Mouse (Mus musculus) ES-E14 (cell line): ENCODE measurements around the gene Pgap3. TPM values are rescaled to one million over a fixed set of nuclear protein-coding genes. Genes with fewer than 3 reads are reported as not detected.

ENCODE experiments used
- DNase-seq: peaks from one replicate; pipeline ENCODE4 v3.0.0-alpha.2; 2013; ENCODE audit warnings: low read depth, low spot score
- H3K27ac ChIP-seq: 2 replicates; pipeline ENCODE4 v1.5.1; 2012; ENCODE audit warnings: low read depth, mild to moderate bottlenecking, low read length, moderate library complexity, mixed read lengths; ENCODE audit not compliant: poor library complexity, insufficient read depth, severe bottlenecking
- H3K36me3 ChIP-seq: 2 replicates; pipeline ENCODE4 v1.6.1; 2012; ENCODE audit warnings: mild to moderate bottlenecking, low read length, moderate library complexity, mixed read lengths; ENCODE audit not compliant: control insufficient read depth, poor library complexity, insufficient read depth, severe bottlenecking
- H3K4me1 ChIP-seq, 2 experiments: fragments of 150-350 bp in 1 of 2; sonication (generic) in 1 of 2; 2 replicates each; pipeline ENCODE4 v1.6.1; 2012; ENCODE audit warnings: low read length in 2 of 2, mild to moderate bottlenecking in 1 of 2, mixed read lengths in 1 of 2; ENCODE audit not compliant: control insufficient read depth in 2 of 2, insufficient read depth in 2 of 2, poor library complexity in 1 of 2
- H3K4me3 ChIP-seq, 2 experiments: fragments of 150-350 bp in 1 of 2; sonication (generic) in 1 of 2; 2 replicates each; pipeline ENCODE4 v1.5.1; 2012; ENCODE audit warnings: low read length in 2 of 2, low read depth in 1 of 2, mild to moderate bottlenecking in 1 of 2, mixed read lengths in 1 of 2; ENCODE audit not compliant: insufficient read depth in 1 of 2, poor library complexity in 1 of 2, severe bottlenecking in 1 of 2
- H3K9ac ChIP-seq: 2 replicates; pipeline ENCODE4 v1.6.1; 2012; ENCODE audit warnings: low read depth, mild to moderate bottlenecking, low read length, mixed read lengths; ENCODE audit not compliant: poor library complexity, insufficient read depth, severe bottlenecking
- H3K9me3 ChIP-seq: fragments of 150-350 bp; sonication (generic); 2 replicates; pipeline ENCODE4 v1.6.1; 2012; ENCODE audit warnings: low read depth, mild to moderate bottlenecking, low read length; ENCODE audit not compliant: control insufficient read depth, insufficient read depth
- CHD2 ChIP-seq: IDR thresholded peaks from 2 replicates; pipeline ENCODE4 v1.6.1; 2014; ENCODE audit warnings: mild to moderate bottlenecking, low read depth, low read length, inconsistent platforms
- HCFC1 ChIP-seq: IDR thresholded peaks from 2 replicates; pipeline ENCODE4 v1.6.1; 2012; ENCODE audit warnings: low read length, inconsistent platforms, borderline replicate concordance; ENCODE audit not compliant: insufficient read depth
- MAFK ChIP-seq: IDR thresholded peaks from 2 replicates; pipeline ENCODE4 v1.6.1; 2014; ENCODE audit warnings: mild to moderate bottlenecking, low read depth, low read length, inconsistent platforms; ENCODE audit not compliant: insufficient read depth
- ZC3H11A ChIP-seq: IDR thresholded peaks from 2 replicates; pipeline ENCODE4 v1.6.1; 2012; ENCODE audit warnings: low read depth, mild to moderate bottlenecking, inconsistent platforms, low read length, borderline replicate concordance
- ZNF384 ChIP-seq: IDR thresholded peaks from 2 replicates; pipeline ENCODE4 v1.6.1; 2012; ENCODE audit warnings: low read depth, low read length, inconsistent platforms
- in situ Hi-C, 2 experiments: fragments of 600-800 bp; cut with MboI; formaldehyde crosslinking; loops; one replicate each; pipeline ENCODE4 v1.15.1; 2025; ENCODE audit warnings: low sequenced_read_pairs in 2 of 2, inconsistent platforms in 1 of 2; ENCODE audit not compliant: unreplicated experiment in 2 of 2
- total RNA-seq: library from RNA; depleted of rRNA; stranded (reverse); fragments of 300-350 nt; gene quantifications from 2 replicates; pipeline ENCODE4 v1.2.3, GENCODE M21; 2012; rRNA removed

The Pgap3 gene
- 7.4 and 10.2 TPM in 2 replicates for total RNA-seq

GRCm38 (mm10) chr11:98400161-98400726, at the start of gene Pgap3:
Gene Pgap3, minus strand, starts transcription at chr11:98400490.
- in situ Hi-C loops, result no loop called here
- TF ChIP-seq ZNF384, result no peak
- TF ChIP-seq MAFK, result no peak
- TF ChIP-seq CHD2, result no peak
- TF ChIP-seq HCFC1, result peak; percentile 60; the same call in 1 of the 2 replicates
- TF ChIP-seq ZC3H11A, result no peak

GRCm38 (mm10) chr11:98449419-98449818, 49.1 kb upstream of the Pgap3 start:
- no peak for DNase-seq
- H3K4me1 ChIP-seq, result peaks cover 9 to 31% of the 10 kb centered on the region in 2 experiments
- in situ Hi-C loops, result no loop called here
- peak overlapping the region; percentile 22 to 38; a peak in 2 of 4 replicates for H3K4me3 ChIP-seq
- no peaks in the 10 kb centered on the region for H3K9me3 ChIP-seq
- no peak overlapping the region for H3K27ac ChIP-seq
- H3K36me3 ChIP-seq, result peaks cover 44% of the 10 kb centered on the region
- TF ChIP-seq ZC3H11A (no peak), CHD2 (no peak), MAFK (no peak), HCFC1 (no peak), ZNF384 (no peak)
- H3K9ac ChIP-seq, result no peak overlapping the region

More at GRCm38 (mm10) chr11:98400161-98400726, at the start of gene Pgap3:
- Histone ChIP-seq H3K9me3 (no peaks in the 10 kb centered on the region), H3K36me3 (no peaks in the 10 kb centered on the region), H3K4me3 (peak within 1 kb of the TSS; percentile 76 to 87), H3K9ac (peak within 1 kb of the TSS; percentile 91), H3K4me1 (peaks cover 0 to 5% of the 10 kb centered on the region in 2 experiments; a peak in 1 of 4 replicates), H3K27ac (peak within 1 kb of the TSS; percentile 88)
- peak; percentile 92 for DNase-seq

GRCm38 (mm10) chr11:98448191-98448790, 48.0 kb upstream of the Pgap3 start:
- peaks cover 9 to 31% of the 10 kb centered on the region in 2 experiments for H3K4me1 ChIP-seq
- TF ChIP-seq ZC3H11A, result no peak
- TF ChIP-seq MAFK, result no peak
- no peak for TF ChIP-seq ZNF384
- TF ChIP-seq CHD2, result no peak
- TF ChIP-seq HCFC1, result no peak
- DNase-seq, result no peak
- H3K9me3 ChIP-seq, result no peaks in the 10 kb centered on the region
- H3K36me3 ChIP-seq, result peaks cover 32% of the 10 kb centered on the region
- H3K27ac ChIP-seq, result peak overlapping the region; percentile 68; the same call in 1 of the 2 replicates
- peak overlapping the region; percentile 61 to 78 for H3K4me3 ChIP-seq
- in situ Hi-C loops, result no loop called here
- H3K9ac ChIP-seq, result peak overlapping the region; percentile 71

- in situ Hi-C loops, result no loop called here
- no peak for TF ChIP-seq HCFC1
- TF ChIP-seq CHD2, result no peak
- no peak for TF ChIP-seq MAFK
- TF ChIP-seq ZC3H11A, result no peak
- TF ChIP-seq ZNF384, result no peak
- peaks cover 24% of the 10 kb centered on the region; the same call in 1 of the 2 replicates for H3K36me3 ChIP-seq
- DNase-seq, result no peak
- peaks cover 9 to 31% of the 10 kb centered on the region in 2 experiments for H3K4me1 ChIP-seq
- H3K4me3 ChIP-seq, result peak overlapping the region; percentile 61 to 78
- H3K9ac ChIP-seq, result peak overlapping the region; percentile 71
- peak overlapping the region; percentile 68 for H3K27ac ChIP-seq
- no peaks in the 10 kb centered on the region for H3K9me3 ChIP-seq
Measured at GRCm38 (mm10) chr11:98447475-98447834, 47.2 kb upstream of the Pgap3 start.
